In genomic region chr14:25166217-25166616, GRCm38 (mm10) we compare ENCODE assay signal across 21 mouse cellular contexts.
"Had no signal": no experiment of that assay in that cellular context is flagged by ENCODE, and none has a peak within 500 bp of the region (broad histone marks: within the 10 kb centered on the region; RNA-seq: fewer than 3 reads in every experiment).

No protein-coding gene starts in this region.

- H3K27ac ChIP-seq: liver, embryonic 13.5 days; liver, embryonic 15.5 days; lung, embryonic 15.5 days; macrophage; midbrain, embryonic 12.5 days; neural tube, embryonic 13.5 days; neural tube, embryonic 15.5 days had no signal

- ATAC-seq: liver, postnatal 0 days; lung, postnatal 0 days had no signal

- H3K4me2 ChIP-seq: liver, embryonic 13.5 days; liver, embryonic 15.5 days; lung, embryonic 15.5 days; midbrain, embryonic 12.5 days; neural tube, embryonic 13.5 days; neural tube, embryonic 15.5 days had no signal

- H3K36me3 ChIP-seq: liver, embryonic 13.5 days; liver, embryonic 15.5 days; lung, embryonic 15.5 days; midbrain, embryonic 12.5 days; neural tube, embryonic 13.5 days; neural tube, embryonic 15.5 days had no signal

- H3K9ac ChIP-seq: liver, embryonic 13.5 days; liver, embryonic 15.5 days; liver, postnatal 0 days; lung, embryonic 15.5 days; midbrain, embryonic 12.5 days; neural tube, embryonic 13.5 days; neural tube, embryonic 15.5 days had no signal

- H3K27me3 ChIP-seq: liver, embryonic 15.5 days; lung, embryonic 15.5 days; midbrain, embryonic 12.5 days; neural tube, embryonic 13.5 days; neural tube, embryonic 15.5 days had no signal

- H3K4me1 ChIP-seq: liver, embryonic 13.5 days; liver, embryonic 15.5 days; megakaryocyte, embryonic 14.5 days; neural tube, embryonic 13.5 days had no signal

- DNase-seq: liver, embryonic 13.5 days; liver, postnatal 0 days; lung, adult 2 months; lung, postnatal 14 days; lung, postnatal 36 days; midbrain, embryonic 14.5 days; retina, postnatal 1 day; right cerebral cortex, adult 18-20 months; right cerebral cortex, postnatal 25 days; right cerebral cortex, postnatal 4 days; spleen, adult 18-20 months; thymus, adult 18-20 months; thymus, postnatal 36 days had no signal

- H3K9me3 ChIP-seq: liver, embryonic 13.5 days; liver, embryonic 15.5 days; lung, embryonic 15.5 days; megakaryocyte, embryonic 14.5 days; midbrain, embryonic 12.5 days; neural tube, embryonic 13.5 days; neural tube, embryonic 15.5 days had no signal

- H3K4me3 ChIP-seq: liver, embryonic 13.5 days; liver, embryonic 15.5 days; lung, embryonic 15.5 days; megakaryocyte, embryonic 14.5 days; midbrain, embryonic 12.5 days; neural tube, embryonic 13.5 days; neural tube, embryonic 15.5 days had no signal
